Mouse (Mus musculus) CD4-positive, CD25-positive, alpha-beta regulatory T cell (primary cell): ENCODE measurements around the gene Cavin1. TPM values are rescaled to one million over a fixed set of nuclear protein-coding genes. Genes with fewer than 3 reads are reported as not detected.

ENCODE experiments used
- polyA plus RNA-seq: library from polyadenylated mRNA; unstranded; fragments of 100-300 nt; shearing (Covaris generic); gene quantifications from one replicate; pipeline ENCODE4 v1.2.1, GENCODE M21; 2017

The Cavin1 gene
- polyA plus RNA-seq: 0.53 TPM

DNA sequence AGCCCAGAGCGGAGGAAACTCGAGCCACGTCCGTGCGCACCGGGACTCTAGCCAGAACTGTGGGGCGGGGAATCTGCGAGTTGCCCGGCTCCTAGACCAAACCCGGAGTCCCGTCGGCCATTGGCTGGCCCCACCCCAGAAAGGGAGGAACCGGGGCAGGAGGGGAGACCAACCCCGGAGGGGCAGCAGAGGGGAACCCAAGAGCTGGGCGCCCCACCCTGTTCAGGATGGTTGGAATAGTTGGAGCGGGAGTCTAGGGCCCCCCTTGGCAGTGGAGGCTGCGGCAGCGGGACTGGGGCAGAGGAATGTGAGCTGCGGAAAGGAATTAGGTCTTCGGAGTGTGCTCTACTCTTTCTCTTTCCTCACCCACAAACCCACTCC, at the start of gene Cavin1:
TSS of gene Cavin1 (minus strand) at position 331 of the 381 bp plus-strand sequence.

DNA sequence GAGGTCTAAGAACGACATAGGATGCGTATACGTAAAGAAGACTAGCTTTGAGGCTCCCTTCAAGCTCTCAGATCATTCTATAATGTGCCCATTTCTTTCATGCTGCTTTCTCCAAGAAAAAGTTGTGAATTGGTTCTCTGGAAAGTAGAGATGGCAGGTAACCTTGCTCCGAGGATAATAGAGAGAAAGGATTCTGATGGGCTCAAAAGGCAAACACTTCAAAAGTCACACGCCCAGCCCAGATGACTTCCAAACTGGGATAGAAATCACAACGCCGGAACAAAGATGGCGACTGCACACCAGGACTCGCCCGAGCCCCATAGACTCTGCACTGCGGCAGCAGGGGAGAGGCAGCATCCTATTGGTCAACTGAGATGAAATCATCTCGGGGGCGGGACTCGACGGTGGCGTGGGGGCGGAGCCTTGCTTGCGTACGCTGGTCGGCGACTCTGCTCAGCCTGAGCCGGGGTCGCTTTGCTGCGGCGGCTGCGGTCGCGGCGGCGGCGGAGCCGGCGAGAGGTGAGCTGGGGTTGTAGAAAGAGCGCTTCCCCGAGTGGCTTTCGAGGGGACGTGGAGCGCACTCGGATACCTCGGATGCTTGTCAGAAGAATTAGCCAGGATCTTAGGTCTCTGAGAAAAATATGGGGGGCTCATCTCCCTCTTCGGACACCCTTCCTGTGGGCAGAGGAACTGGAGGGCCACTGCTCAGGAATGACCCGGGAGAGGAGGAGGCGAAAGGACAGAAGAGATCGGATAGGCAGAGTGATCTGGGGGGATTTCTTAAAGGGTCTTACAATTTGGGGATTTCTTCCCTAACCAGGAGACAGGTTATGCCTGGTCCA, 38.6 kb upstream of the Cavin1 start, which contains the start of gene Atp6v0a1:
TSS of gene Atp6v0a1 (plus strand) at position 407 of the 842 bp plus-strand sequence.

DNA sequence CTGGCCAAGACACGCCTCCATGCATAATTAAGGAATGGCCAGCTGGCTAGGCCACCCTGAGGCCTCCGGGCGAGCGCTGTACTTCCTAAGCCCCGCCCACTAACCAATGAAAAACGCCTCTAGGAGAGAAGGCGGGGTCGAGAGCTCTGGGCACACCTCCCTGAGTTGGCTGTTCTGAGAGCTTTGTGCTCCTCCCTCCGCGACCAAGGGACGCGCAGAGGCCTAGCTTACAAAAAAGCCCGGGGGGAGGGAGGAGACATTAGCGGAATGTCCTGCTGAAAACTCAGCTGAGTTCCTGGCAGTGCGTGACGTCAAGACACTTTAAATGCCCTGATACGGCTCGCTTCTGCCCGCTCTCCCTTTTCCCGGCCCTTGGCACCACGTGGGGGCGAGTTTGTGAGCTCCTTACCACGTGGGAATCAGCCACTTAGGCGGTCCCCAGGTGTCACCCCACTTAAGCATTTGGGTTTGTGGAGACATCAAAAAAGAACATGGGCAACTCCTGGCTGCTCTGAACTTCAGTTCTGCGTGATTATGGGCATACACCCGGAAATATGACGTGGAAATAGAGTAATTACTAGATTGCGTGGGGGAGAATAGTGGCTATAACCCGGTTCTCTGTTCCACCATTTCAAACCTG, 31.1 kb downstream of the Cavin1 start, which contains the start of gene Stat3:
TSS of gene Stat3 (minus strand) at position 29 of the 640 bp plus-strand sequence.

Other genes with a start within 250 kb of the Cavin1 start
- gene Rab5c, start 232.7 kb downstream of the Cavin1 start, polyA plus RNA-seq: 52.0 TPM
- 0.59 TPM for gene Kcnh4, start 210.9 kb downstream of the Cavin1 start, polyA plus RNA-seq
- gene Hcrt, start 208.0 kb downstream of the Cavin1 start, polyA plus RNA-seq: not detected
- 5.3 TPM for gene Ghdc, start 199.9 kb downstream of the Cavin1 start, polyA plus RNA-seq
- gene Stat5b, start 120.2 kb downstream of the Cavin1 start, polyA plus RNA-seq: 186 TPM
- 108 TPM for gene Stat5a, start 111.5 kb downstream of the Cavin1 start, polyA plus RNA-seq
- gene Stat3, start 31.3 kb downstream of the Cavin1 start, polyA plus RNA-seq: 233 TPM
- 15.1 TPM for gene Atp6v0a1, start 38.6 kb upstream of the Cavin1 start, polyA plus RNA-seq
- 35.3 TPM for gene Naglu, start 99.1 kb upstream of the Cavin1 start, polyA plus RNA-seq
- gene Hsd17b1, start 107.5 kb upstream of the Cavin1 start, polyA plus RNA-seq: 0.74 TPM
- 38.4 TPM for gene Coasy, start 111.7 kb upstream of the Cavin1 start, polyA plus RNA-seq
- 94.3 TPM for gene Mlx, start 116.4 kb upstream of the Cavin1 start, polyA plus RNA-seq
- 6.8 TPM for gene Psmc3ip, start 124.5 kb upstream of the Cavin1 start, polyA plus RNA-seq
- gene Retreg3, start 149.0 kb upstream of the Cavin1 start, polyA plus RNA-seq: 80.5 TPM
- 40.0 TPM for gene Tubg1, start 149.1 kb upstream of the Cavin1 start, polyA plus RNA-seq
- gene Tubg2, start 185.0 kb upstream of the Cavin1 start, polyA plus RNA-seq: 2.2 TPM
- 0.06 TPM for gene Cntnap1, start 199.6 kb upstream of the Cavin1 start, polyA plus RNA-seq
- gene Plekhh3, start 200.5 kb upstream of the Cavin1 start, polyA plus RNA-seq: 0.25 TPM
- gene Ccr10, start 204.6 kb upstream of the Cavin1 start, polyA plus RNA-seq: 2.5 TPM